Comparison of ENCODE assay signal across 35 mouse cellular contexts in genomic region chr1:126155816-126156215, GRCm38 (mm10).
"Had no signal": no experiment of that assay in that cellular context is flagged by ENCODE, and none has a peak within 500 bp of the region (broad histone marks: within the 10 kb centered on the region; RNA-seq: fewer than 3 reads in every experiment).

No protein-coding gene starts in this region.

- H3K4me1 ChIP-seq: hindbrain, embryonic 10.5 days; hindbrain, embryonic 12.5 days; hindbrain, embryonic 13.5 days; hindbrain, embryonic 15.5 days; intestine, embryonic 15.5 days; kidney, embryonic 15.5 days had no signal

- H3K27ac ChIP-seq: heart, embryonic 10.5 days; heart, embryonic 13.5 days; heart, embryonic 15.5 days; hindbrain, embryonic 10.5 days; hindbrain, embryonic 12.5 days; hindbrain, embryonic 13.5 days; hindbrain, embryonic 14.5 days; hindbrain, embryonic 15.5 days; hindbrain, postnatal 0 days; intestine, embryonic 15.5 days; kidney, embryonic 15.5 days; kidney, postnatal 0 days; layer of hippocampus, adult 2 months had no signal

- DNase-seq: heart, postnatal 10 days; heart, postnatal 14 days; heart, postnatal 36 days; heart, postnatal 4 days; kidney, adult 11 months; kidney, adult 18-20 months; kidney, adult 2 months; kidney, adult 8-10 months; kidney, adult 9 months; kidney, postnatal 10 days; kidney, postnatal 14 days; kidney, postnatal 25 days; kidney, postnatal 36 days; kidney, postnatal 4 days; layer of hippocampus, adult 9-11 months; layer of hippocampus, postnatal 36 days had no signal

- H3K9ac ChIP-seq: heart, embryonic 12.5 days; heart, embryonic 13.5 days; heart, embryonic 15.5 days; hindbrain, embryonic 12.5 days; hindbrain, embryonic 13.5 days; hindbrain, embryonic 14.5 days; hindbrain, embryonic 15.5 days; intestine, embryonic 15.5 days; kidney, embryonic 15.5 days had no signal

- H3K4me2 ChIP-seq: heart, embryonic 11.5 days; heart, embryonic 12.5 days; heart, embryonic 13.5 days; heart, embryonic 15.5 days; hindbrain, embryonic 12.5 days; hindbrain, embryonic 13.5 days; hindbrain, embryonic 14.5 days; hindbrain, embryonic 15.5 days; intestine, embryonic 15.5 days; kidney, embryonic 15.5 days had no signal

- H3K9me3 ChIP-seq: heart, embryonic 10.5 days; heart, embryonic 12.5 days; heart, embryonic 13.5 days; heart, embryonic 15.5 days; hindbrain, embryonic 10.5 days; hindbrain, embryonic 12.5 days; hindbrain, embryonic 13.5 days; hindbrain, embryonic 15.5 days; intestine, embryonic 15.5 days; kidney, embryonic 15.5 days had no signal

- H3K27me3 ChIP-seq: heart, embryonic 12.5 days; heart, embryonic 13.5 days; heart, embryonic 15.5 days; hindbrain, embryonic 12.5 days; hindbrain, embryonic 13.5 days; hindbrain, embryonic 15.5 days; intestine, embryonic 15.5 days; kidney, embryonic 15.5 days had no signal

- H3K4me3 ChIP-seq: heart, embryonic 10.5 days; heart, embryonic 12.5 days; heart, embryonic 13.5 days; heart, embryonic 15.5 days; hindbrain, embryonic 10.5 days; hindbrain, embryonic 12.5 days; hindbrain, embryonic 13.5 days; hindbrain, embryonic 15.5 days; intestine, embryonic 15.5 days; kidney, embryonic 15.5 days; layer of hippocampus, adult 2 months had no signal

- ATAC-seq: hindbrain, embryonic 16.5 days; hindbrain, postnatal 0 days; inflammation-experienced regulatory T-cells, adult 6 months; intestine, embryonic 15.5 days; intestine, embryonic 16.5 days; intestine, postnatal 0 days had no signal

- H3K36me3 ChIP-seq: heart, embryonic 10.5 days; heart, embryonic 12.5 days; heart, embryonic 13.5 days; heart, embryonic 15.5 days; hindbrain, embryonic 10.5 days; hindbrain, embryonic 12.5 days; hindbrain, embryonic 13.5 days; hindbrain, embryonic 15.5 days; intestine, embryonic 15.5 days; kidney, embryonic 15.5 days had no signal
